Mouse (Mus musculus) cerebellum, adult 8-10 months (tissue): ENCODE measurements around the gene Scamp3.

Experiments
- DNase-seq: peaks from one replicate; pipeline ENCODE4 v3.0.0; 2022

Scamp3 gene

GRCm38 (mm10) chr3:89163643-89164245 is 13.5 kb upstream of the Scamp3 start:
- DNase-seq, result no peak

- peak; percentile 90 for DNase-seq
Observed at GRCm38 (mm10) chr3:89164506-89165267, 12.6 kb upstream of the Scamp3 start, which contains the start of gene Clk2. TSS of gene Clk2 (plus strand) at chr3:89164795.

- no peak for DNase-seq
Observed at GRCm38 (mm10) chr3:89165268-89165870, 11.9 kb upstream of the Scamp3 start.

GRCm38 (mm10) chr3:89166945-89167344 is 10.3 kb upstream of the Scamp3 start:
- DNase-seq, result no peak

GRCm38 (mm10) chr3:89174844-89175243 is 2.4 kb upstream of the Scamp3 start:
- no peak for DNase-seq

GRCm38 (mm10) chr3:89175544-89175943 is 1.7 kb upstream of the Scamp3 start:
- DNase-seq, result no peak

- no peak for DNase-seq
Observed at GRCm38 (mm10) chr3:89176421-89176820, 852 bp upstream of the Scamp3 start.

- DNase-seq, result no peak
Observed at GRCm38 (mm10) chr3:89178107-89178385, 773 bp downstream of the Scamp3 start.

- DNase-seq, result no peak
Observed at GRCm38 (mm10) chr3:89179056-89179455, 1.8 kb downstream of the Scamp3 start.

- no peak for DNase-seq
Observed at GRCm38 (mm10) chr3:89181749-89182500, 4.7 kb downstream of the Scamp3 start.

- no peak for DNase-seq
Observed at GRCm38 (mm10) chr3:89182531-89183057, 5.3 kb downstream of the Scamp3 start.

GRCm38 (mm10) chr3:89183058-89183958 is 6.0 kb downstream of the Scamp3 start, which contains the start of gene Fam189b:
TSS of gene Fam189b (plus strand) at chr3:89183143.
- peak; percentile 86 for DNase-seq

- DNase-seq, result no peak
Observed at GRCm38 (mm10) chr3:89183959-89184315, 6.7 kb downstream of the Scamp3 start.

- DNase-seq, result no peak
Observed at GRCm38 (mm10) chr3:89187197-89187596, 9.9 kb downstream of the Scamp3 start.

GRCm38 (mm10) chr3:89187690-89188477 is 10.6 kb downstream of the Scamp3 start:
- no peak for DNase-seq

- DNase-seq, result no peak
Observed at GRCm38 (mm10) chr3:89188478-89188875, 11.2 kb downstream of the Scamp3 start.

GRCm38 (mm10) chr3:89190436-89190835 is 13.2 kb downstream of the Scamp3 start:
- DNase-seq, result no peak

- no peak for DNase-seq
Observed at GRCm38 (mm10) chr3:89193351-89193750, 16.1 kb downstream of the Scamp3 start.

- no peak for DNase-seq
Observed at GRCm38 (mm10) chr3:89193853-89194252, 16.6 kb downstream of the Scamp3 start.

- DNase-seq, result peak; percentile 75
Observed at GRCm38 (mm10) chr3:89195979-89196877, 19.0 kb downstream of the Scamp3 start.
